Mouse (Mus musculus): Measurements from ENCODE around the gene 2900026A02Rik. TPM values are rescaled to one million over a fixed set of nuclear protein-coding genes. Genes with fewer than 3 reads are reported as not detected.

The 2900026A02Rik gene
- polyA plus RNA-seq, 1 experiment, result 0.01 TPM

DNA sequence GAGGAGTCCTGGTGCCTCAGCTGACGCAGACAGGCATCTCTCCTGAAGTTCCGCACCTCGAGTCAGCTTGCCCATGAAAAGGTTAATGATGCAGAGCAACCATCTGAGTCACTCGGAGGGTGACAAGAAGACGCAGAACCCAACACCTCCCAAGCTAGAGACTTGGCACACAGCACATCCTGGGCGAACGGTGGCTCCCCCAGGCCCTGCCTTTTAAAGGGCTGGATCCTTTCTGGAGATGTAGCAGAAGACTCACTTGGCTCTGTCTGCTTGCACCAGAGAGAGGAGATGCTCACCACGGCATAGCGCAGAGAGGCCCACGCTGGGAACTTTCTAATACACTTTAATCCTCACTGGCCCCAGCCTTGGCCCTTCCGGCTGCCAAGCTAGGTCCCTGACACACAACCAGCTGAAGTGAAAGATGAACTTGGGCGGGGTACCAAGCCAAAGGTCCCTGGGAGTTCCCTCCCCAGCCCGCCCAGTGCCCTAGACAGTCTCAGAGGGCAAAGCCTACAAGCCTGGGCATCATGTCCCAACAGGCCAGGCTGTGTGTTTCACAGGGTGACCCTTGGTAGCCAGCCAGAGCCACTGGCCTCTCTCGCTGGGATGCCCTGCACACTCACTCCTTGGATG is 4.6 kb downstream of the 2900026A02Rik start:
- H3K4me1 ChIP-seq (ENCODE audit: control insufficient read depth), result peaks cover 9% of the 10 kb centered on the region
- peaks cover 14% of the 10 kb centered on the region for H3K27me3 ChIP-seq (ENCODE audit: control insufficient read depth)
- H3K4me3 ChIP-seq (replicated peaks), result no peak overlapping the region
- peaks cover 4% of the 10 kb centered on the region for H3K9me3 ChIP-seq (ENCODE audit: control insufficient read depth, low read length)
- TF ChIP-seq GATA1 (IDR thresholded peaks at IDR 0.05; ENCODE audit: low read length) (no peak), TAL1 (IDR thresholded peaks at IDR 0.05; ENCODE audit: low read length) (no peak)
- no peaks in the 10 kb centered on the region for H3K36me3 ChIP-seq (ENCODE audit: control insufficient read depth)

GRCm38 (mm10) chr5:113215610-113216011 is 5.4 kb downstream of the 2900026A02Rik start:
- TF ChIP-seq GATA1 (IDR thresholded peaks at IDR 0.05; ENCODE audit: low read length) (no peak), TAL1 (IDR thresholded peaks at IDR 0.05; ENCODE audit: low read length) (no peak)
- Histone ChIP-seq H3K36me3 (ENCODE audit: control insufficient read depth) (no peaks in the 10 kb centered on the region), H3K27me3 (ENCODE audit: control insufficient read depth) (peaks cover 7% of the 10 kb centered on the region), H3K4me1 (ENCODE audit: control insufficient read depth) (peaks cover 4% of the 10 kb centered on the region), H3K4me3 (replicated peaks) (no peak overlapping the region), H3K9me3 (ENCODE audit: control insufficient read depth, low read length) (no peaks in the 10 kb centered on the region)

- H3K9me3 ChIP-seq (ENCODE audit: control insufficient read depth, low read length), result no peaks in the 10 kb centered on the region
- TF ChIP-seq GATA1 (IDR thresholded peaks at IDR 0.05; ENCODE audit: low read length), result no peak
- TF ChIP-seq TAL1 (IDR thresholded peaks at IDR 0.05; ENCODE audit: low read length), result no peak
- H3K27me3 ChIP-seq (ENCODE audit: control insufficient read depth), result no peaks in the 10 kb centered on the region
Observed at GRCm38 (mm10) chr5:113214455-113214854, 6.6 kb downstream of the 2900026A02Rik start.

GRCm38 (mm10) chr5:113214041-113214440 is 7.0 kb downstream of the 2900026A02Rik start:
- TF ChIP-seq TAL1 (IDR thresholded peaks at IDR 0.05; ENCODE audit: low read length) (no peak), GATA1 (IDR thresholded peaks at IDR 0.05; ENCODE audit: low read length) (no peak)
- Histone ChIP-seq H3K9me3 (ENCODE audit: control insufficient read depth, low read length) (no peaks in the 10 kb centered on the region), H3K4me1 (ENCODE audit: control insufficient read depth) (no peaks in the 10 kb centered on the region; the same call in 1 of the 2 replicates), H3K4me3 (replicated peaks) (no peak overlapping the region), H3K36me3 (ENCODE audit: control insufficient read depth) (no peaks in the 10 kb centered on the region), H3K27me3 (ENCODE audit: control insufficient read depth) (no peaks in the 10 kb centered on the region)

More at GRCm38 (mm10) chr5:113214455-113214854, 6.6 kb downstream of the 2900026A02Rik start:
- Histone ChIP-seq H3K36me3 (ENCODE audit: control insufficient read depth) (no peaks in the 10 kb centered on the region), H3K4me1 (ENCODE audit: control insufficient read depth) (no peaks in the 10 kb centered on the region; the same call in 1 of the 2 replicates), H3K4me3 (replicated peaks) (no peak overlapping the region)

DNA sequence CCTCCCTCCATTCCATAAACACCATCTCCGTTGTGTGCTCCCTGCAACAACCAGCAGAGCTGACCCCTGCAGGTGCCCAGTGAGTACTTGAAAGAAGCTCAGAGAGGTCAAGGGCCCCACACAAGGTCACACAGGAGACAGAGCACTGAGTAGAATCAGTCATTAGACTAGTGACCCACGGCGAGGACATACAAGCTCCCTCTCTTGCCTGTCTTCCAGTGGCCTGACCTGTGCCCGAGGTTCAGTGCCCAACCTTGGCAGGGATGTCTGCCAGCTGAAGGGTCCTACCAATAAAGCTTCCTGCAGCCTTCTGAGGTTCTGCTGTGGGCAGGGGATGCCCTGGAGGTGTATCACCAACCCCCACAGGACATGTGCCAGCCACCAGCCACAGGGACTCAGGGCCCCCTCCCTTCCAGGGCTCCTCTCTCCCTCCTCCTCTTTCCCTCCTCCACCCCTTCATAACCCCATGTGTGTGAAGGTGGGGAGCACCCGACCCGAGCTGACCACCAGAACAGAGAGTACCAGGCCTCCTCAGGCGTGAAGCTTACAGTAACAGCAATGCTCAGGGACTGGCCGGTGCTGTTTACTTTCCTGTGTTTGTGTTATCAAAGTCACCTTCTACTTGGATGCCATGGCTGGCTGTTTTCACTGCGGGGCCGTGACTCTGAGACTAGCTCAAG is 8.7 kb downstream of the 2900026A02Rik start:
- H3K9me3 ChIP-seq (ENCODE audit: control insufficient read depth, low read length), result no peaks in the 10 kb centered on the region
- no peaks in the 10 kb centered on the region for H3K36me3 ChIP-seq (ENCODE audit: control insufficient read depth)
- no peaks in the 10 kb centered on the region; the same call in 1 of the 2 replicates for H3K4me1 ChIP-seq (ENCODE audit: control insufficient read depth)
- TF ChIP-seq GATA1 (IDR thresholded peaks at IDR 0.05; ENCODE audit: low read length) (no peak), TAL1 (IDR thresholded peaks at IDR 0.05; ENCODE audit: low read length) (no peak)
- no peaks in the 10 kb centered on the region for H3K27me3 ChIP-seq (ENCODE audit: control insufficient read depth)
- no peak overlapping the region for H3K4me3 ChIP-seq (replicated peaks)

DNA sequence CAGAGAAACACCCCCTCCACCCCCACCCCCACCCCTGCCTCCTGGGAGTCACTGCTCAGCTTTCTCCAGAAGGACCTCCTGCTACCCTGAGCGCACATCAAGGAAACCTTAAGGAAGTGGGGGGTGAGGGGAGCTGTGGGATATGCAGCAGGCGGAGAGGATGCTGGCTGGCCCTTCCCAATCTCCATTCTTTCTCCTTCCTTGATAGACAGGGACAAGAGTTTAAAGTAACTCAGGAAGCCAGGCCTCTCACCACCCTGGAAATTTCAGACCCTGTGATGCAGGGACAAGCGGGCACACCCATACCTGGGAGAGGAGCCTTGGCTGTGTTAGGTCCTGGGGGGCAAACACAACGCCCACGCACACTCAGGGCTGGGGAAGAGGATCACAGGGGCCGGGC is 10.7 kb downstream of the 2900026A02Rik start:
- Histone ChIP-seq H3K27me3 (ENCODE audit: control insufficient read depth) (no peaks in the 10 kb centered on the region), H3K4me3 (replicated peaks) (no peak overlapping the region), H3K4me1 (ENCODE audit: control insufficient read depth) (no peaks in the 10 kb centered on the region), H3K36me3 (ENCODE audit: control insufficient read depth) (no peaks in the 10 kb centered on the region), H3K9me3 (ENCODE audit: control insufficient read depth, low read length) (no peaks in the 10 kb centered on the region)
- TF ChIP-seq TAL1 (IDR thresholded peaks at IDR 0.05; ENCODE audit: low read length), result no peak
- TF ChIP-seq GATA1 (IDR thresholded peaks at IDR 0.05; ENCODE audit: low read length), result no peak

GRCm38 (mm10) chr5:113209898-113210297 is 11.1 kb downstream of the 2900026A02Rik start:
- Histone ChIP-seq H3K4me3 (replicated peaks) (no peak overlapping the region), H3K27me3 (ENCODE audit: control insufficient read depth) (no peaks in the 10 kb centered on the region), H3K9me3 (ENCODE audit: control insufficient read depth, low read length) (no peaks in the 10 kb centered on the region), H3K4me1 (ENCODE audit: control insufficient read depth) (no peaks in the 10 kb centered on the region), H3K36me3 (ENCODE audit: control insufficient read depth) (no peaks in the 10 kb centered on the region)
- TF ChIP-seq TAL1 (IDR thresholded peaks at IDR 0.05; ENCODE audit: low read length) (no peak), GATA1 (IDR thresholded peaks at IDR 0.05; ENCODE audit: low read length) (no peak)

- no peaks in the 10 kb centered on the region for H3K9me3 ChIP-seq (ENCODE audit: control insufficient read depth, low read length)
- no peaks in the 10 kb centered on the region for H3K27me3 ChIP-seq (ENCODE audit: control insufficient read depth)
- TF ChIP-seq GATA1 (IDR thresholded peaks at IDR 0.05; ENCODE audit: low read length) (no peak), TAL1 (IDR thresholded peaks at IDR 0.05; ENCODE audit: low read length) (no peak)
- H3K36me3 ChIP-seq (ENCODE audit: control insufficient read depth), result no peaks in the 10 kb centered on the region
- no peaks in the 10 kb centered on the region for H3K4me1 ChIP-seq (ENCODE audit: control insufficient read depth)
- H3K4me3 ChIP-seq (replicated peaks), result no peak overlapping the region
Observed at GRCm38 (mm10) chr5:113209401-113209750, 11.7 kb downstream of the 2900026A02Rik start.

GRCm38 (mm10) chr5:113208622-113209400 is 12.2 kb downstream of the 2900026A02Rik start:
- Histone ChIP-seq H3K36me3 (ENCODE audit: control insufficient read depth) (no peaks in the 10 kb centered on the region), H3K4me1 (ENCODE audit: control insufficient read depth) (no peaks in the 10 kb centered on the region), H3K9me3 (ENCODE audit: control insufficient read depth, low read length) (no peaks in the 10 kb centered on the region), H3K27me3 (ENCODE audit: control insufficient read depth) (no peaks in the 10 kb centered on the region), H3K4me3 (replicated peaks) (no peak overlapping the region)
- no peak for TF ChIP-seq TAL1 (IDR thresholded peaks at IDR 0.05; ENCODE audit: low read length)
- no peak for TF ChIP-seq GATA1 (IDR thresholded peaks at IDR 0.05; ENCODE audit: low read length)
